Mouse (Mus musculus) liver, adult 2 months (tissue): ENCODE results near the gene Ntng2.

Experiments used
- CTCF ChIP-seq: fragments of 200-500 bp; IDR thresholded peaks from 2 replicates; pipeline ENCODE4 v1.5.1; 2011; ENCODE audit warnings: low read depth, low read length, control low read depth
- POLR2A ChIP-seq: fragments of 200-500 bp; IDR thresholded peaks from 2 replicates; pipeline ENCODE4 v1.6.1; 2011; ENCODE audit warnings: low read length, control low read depth; ENCODE audit not compliant: insufficient read depth; ENCODE audit errors: extremely low read depth

GRCm38 (mm10) chr2:29234002-29234401 lies 18.8 kb downstream of the Ntng2 start:
- no peak for TF ChIP-seq POLR2A
- TF ChIP-seq CTCF: no peak
